Mouse (Mus musculus) hindbrain, embryonic 11.5 days (tissue): Measurements from ENCODE around the gene Tagln3. TPM values are rescaled to one million over a fixed set of nuclear protein-coding genes. Genes with fewer than 3 reads are reported as not detected.

Source experiments
- ATAC-seq: fragments of 200-750 bp; cut with Nextera tagmentation; 2 replicates; pipeline ENCODE4 v1.8.0; 2017; ENCODE audit warnings: mild to moderate bottlenecking, moderate TSS enrichment, moderate library complexity; ENCODE audit not compliant: low FRiP score
- DNase-seq: peaks from one replicate; pipeline ENCODE4 v3.0.0-alpha.2; 2015; ENCODE audit warnings: low spot score
- H3K27ac ChIP-seq: fragments of 300-500 bp; sonication (generic); 2 replicates; pipeline ENCODE4 v1.5.1; 2014; ENCODE audit warnings: mild to moderate bottlenecking, low read depth, low read length
- H3K27me3 ChIP-seq: fragments of 300-500 bp; sonication (generic); 2 replicates; pipeline ENCODE4 v1.6.1; 2014; ENCODE audit warnings: mild to moderate bottlenecking, low read length, moderate library complexity, mixed read lengths; ENCODE audit not compliant: control insufficient read depth, insufficient read depth
- H3K36me3 ChIP-seq: fragments of 300-500 bp; sonication (generic); 2 replicates; pipeline ENCODE4 v1.6.1; 2014; ENCODE audit warnings: mild to moderate bottlenecking, low read length, moderate library complexity, mixed read lengths; ENCODE audit not compliant: control insufficient read depth, insufficient read depth
- H3K4me1 ChIP-seq: fragments of 300-500 bp; sonication (generic); replicated peaks from 2 replicates; pipeline ENCODE4 v1.6.1; 2014; ENCODE audit warnings: low read length, mixed read lengths; ENCODE audit not compliant: control insufficient read depth, insufficient read depth
- H3K4me2 ChIP-seq: fragments of 300-500 bp; sonication (generic); replicated peaks from 2 replicates; pipeline ENCODE4 v1.6.1; 2014; ENCODE audit warnings: mild to moderate bottlenecking, low read depth, low read length
- H3K4me3 ChIP-seq: fragments of 300-500 bp; sonication (generic); 2 replicates; pipeline ENCODE4 v1.5.1; 2014; ENCODE audit warnings: low read depth, low read length
- H3K9ac ChIP-seq: fragments of 300-500 bp; sonication (generic); 2 replicates; pipeline ENCODE4 v1.6.1; 2014; ENCODE audit warnings: low read depth, low read length
- H3K9me3 ChIP-seq: fragments of 300-500 bp; sonication (generic); 2 replicates; pipeline ENCODE4 v1.6.1; 2016; ENCODE audit warnings: low read length; ENCODE audit not compliant: control insufficient read depth
- WGBS: fragments of 180-500 bp; shearing (Covaris S2); extraction: QIAGEN DNeasy Blood & Tissue Kit; methylation state at CpG from one replicate; pipeline ENCODE4 v1.1.7; 2014; 5-methylcytosine and 5-hydroxymethylcytosine counted together
- polyA plus RNA-seq: library from polyadenylated mRNA; unstranded; fragments of >200 nt; fragmentation: Nextera tagmentation; extraction: Ambion mirVana; gene quantifications from 2 replicates; pipeline ENCODE4 v1.2.1, GENCODE M21; 2014

Tagln3 gene
- polyA plus RNA-seq, 1 experiment from 2014 or later = 410 TPM

DNA sequence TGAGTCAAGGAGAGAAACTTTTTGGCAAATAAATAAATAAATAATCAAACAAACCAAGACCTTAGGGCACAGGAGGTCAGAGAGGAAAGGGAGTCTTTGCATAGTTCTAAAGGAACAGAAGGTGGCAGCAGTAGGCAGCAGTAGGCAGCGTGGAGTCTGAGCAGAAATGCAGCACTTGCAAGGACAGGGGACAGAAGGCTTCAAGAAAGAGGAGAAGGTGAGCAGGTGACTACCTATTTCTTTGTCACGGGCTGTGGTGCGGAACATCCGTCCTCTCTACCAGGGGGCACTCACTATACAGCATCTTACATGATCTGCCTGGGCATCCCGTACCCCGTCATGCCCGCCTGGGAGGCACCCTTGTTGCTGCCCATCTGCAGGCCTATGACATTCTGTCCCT is 13.1 kb downstream of the Tagln3 start:
- Histone ChIP-seq H3K27ac (no peak overlapping the region), H3K4me3 (no peak overlapping the region), H3K36me3 (peaks cover 8% of the 10 kb centered on the region; the same call in 1 of the 2 replicates), H3K9me3 (no peaks in the 10 kb centered on the region), H3K9ac (no peak overlapping the region), H3K4me1 (no peaks in the 10 kb centered on the region; the same call in 1 of the 2 replicates), H3K4me2 (no peak overlapping the region), H3K27me3 (no peaks in the 10 kb centered on the region)
- peak; percentile 13; the same call in 1 of the 2 replicates for ATAC-seq
- 80% methylated on average over 7 of the region's 7 CpGs for WGBS
- DNase-seq = no peak

DNA sequence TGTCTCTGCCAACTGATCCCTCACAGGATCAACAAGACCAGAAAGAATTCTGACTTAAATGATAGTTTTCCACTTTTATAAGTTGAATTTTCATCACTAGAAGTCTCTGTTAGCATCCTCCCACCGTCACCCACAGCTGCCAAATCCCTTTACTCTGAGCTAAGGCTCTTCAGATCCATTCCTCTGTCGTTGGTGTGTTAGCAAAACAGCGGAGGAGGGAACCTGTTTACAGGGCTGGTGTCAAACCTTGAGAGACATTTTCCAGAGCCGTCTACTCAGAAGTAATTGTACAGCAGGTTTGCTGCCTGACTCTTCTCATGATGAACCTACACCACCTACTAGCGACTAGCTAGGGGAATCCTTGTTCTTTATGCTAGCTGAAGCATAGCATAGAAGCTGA is 25.1 kb downstream of the Tagln3 start:
- no peak for DNase-seq
- H3K9me3 ChIP-seq = no peaks in the 10 kb centered on the region
- H3K27me3 ChIP-seq = no peaks in the 10 kb centered on the region
- no peaks in the 10 kb centered on the region for H3K36me3 ChIP-seq
- H3K4me2 ChIP-seq = no peak overlapping the region
- WGBS = 78% methylated on average over 5 of the region's 5 CpGs
- no peak overlapping the region for H3K27ac ChIP-seq
- H3K4me3 ChIP-seq = no peak overlapping the region
- H3K9ac ChIP-seq = no peak overlapping the region
- no peak for ATAC-seq
- H3K4me1 ChIP-seq = no peaks in the 10 kb centered on the region

DNA sequence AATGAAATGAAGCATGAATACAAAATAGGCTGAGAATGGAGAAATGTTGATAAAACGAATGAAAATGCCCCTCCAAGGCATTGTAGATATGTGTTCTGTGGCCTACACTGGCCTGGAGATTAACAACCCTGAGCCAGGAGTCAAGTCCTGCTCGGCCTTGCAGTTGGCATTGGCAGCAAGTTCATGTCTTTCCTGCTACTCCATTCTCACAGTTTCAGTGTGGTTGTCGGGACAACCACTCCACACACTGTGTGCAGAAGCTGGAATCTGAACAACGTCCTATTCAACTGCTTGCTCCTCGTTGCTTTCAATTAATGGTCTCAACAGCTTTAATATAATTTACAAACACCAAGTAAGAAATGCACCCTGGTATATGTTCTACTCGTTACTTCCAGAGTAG is 26.4 kb downstream of the Tagln3 start:
- no peak for DNase-seq
- H3K4me3 ChIP-seq = no peak overlapping the region
- WGBS = 70% methylated on average over 6 of the region's 6 CpGs
- H3K9me3 ChIP-seq = no peaks in the 10 kb centered on the region
- no peak for ATAC-seq
- H3K4me2 ChIP-seq = no peak overlapping the region
- H3K4me1 ChIP-seq = no peaks in the 10 kb centered on the region
- H3K36me3 ChIP-seq = no peaks in the 10 kb centered on the region
- H3K9ac ChIP-seq = no peak overlapping the region
- no peak overlapping the region for H3K27ac ChIP-seq
- no peaks in the 10 kb centered on the region for H3K27me3 ChIP-seq

DNA sequence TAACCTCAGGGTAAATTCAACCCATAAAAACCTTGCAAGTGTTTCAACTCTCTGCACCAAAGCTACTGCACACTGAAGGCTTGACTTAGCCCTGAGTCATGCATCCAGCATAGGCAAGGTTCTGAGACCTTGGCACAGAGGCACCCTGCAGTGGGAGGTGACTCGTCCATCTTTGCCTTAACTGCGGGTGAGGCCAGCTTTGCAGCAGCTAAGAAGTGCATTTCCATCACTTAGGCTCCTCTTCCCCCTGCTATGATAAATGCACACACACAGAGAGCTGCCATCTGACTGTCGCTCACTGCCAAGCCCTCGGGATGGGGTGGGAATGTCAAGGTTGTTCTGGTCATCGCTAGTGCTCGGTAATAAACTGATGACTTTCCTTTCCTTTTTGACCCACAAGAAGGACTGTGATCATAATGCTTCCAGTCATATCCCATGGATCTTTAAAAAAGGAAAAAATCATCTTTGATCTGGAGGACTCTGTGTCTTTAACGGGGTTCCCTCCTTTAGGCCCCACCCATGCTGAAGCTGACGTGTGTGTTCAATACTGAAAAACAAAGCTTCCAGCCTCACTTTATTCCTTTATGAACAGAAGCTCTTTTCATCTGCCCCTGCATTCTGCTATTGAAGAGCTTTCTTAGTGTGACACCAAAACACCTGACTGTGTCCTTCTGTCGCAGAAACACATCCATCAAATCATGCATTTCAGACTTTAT is 28.8 kb downstream of the Tagln3 start:
- Histone ChIP-seq H3K4me2 (no peak overlapping the region), H3K4me1 (no peaks in the 10 kb centered on the region), H3K9me3 (no peaks in the 10 kb centered on the region), H3K27ac (no peak overlapping the region), H3K36me3 (no peaks in the 10 kb centered on the region), H3K27me3 (no peaks in the 10 kb centered on the region), H3K9ac (no peak overlapping the region), H3K4me3 (no peak overlapping the region)
- DNase-seq (no peak), ATAC-seq (peak; percentile 38; the same call in 1 of the 2 replicates)
- WGBS = 72% methylated on average over 9 of the region's 9 CpGs

DNA sequence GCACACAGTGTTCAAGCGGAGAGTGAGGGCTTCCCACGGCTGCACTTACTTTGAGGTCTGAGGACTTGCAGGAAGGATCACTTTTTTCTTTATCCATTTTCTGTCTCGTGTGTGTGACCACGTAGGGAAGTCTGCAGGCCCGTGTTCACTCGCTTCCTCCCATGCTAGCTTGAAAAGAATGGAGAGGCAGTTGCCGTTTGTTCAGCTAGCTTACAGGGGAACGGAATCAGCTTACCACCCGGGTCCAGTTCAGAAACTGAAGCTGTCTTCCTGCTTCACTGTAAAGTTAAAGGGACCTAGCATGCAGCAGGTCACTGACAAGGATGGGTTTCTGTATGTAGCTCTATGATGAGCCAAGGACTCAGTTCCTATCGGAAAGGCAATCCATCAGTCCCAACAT is 30.9 kb downstream of the Tagln3 start, which contains the start of gene Tmprss7:
Gene Tmprss7 (minus strand): TSS at position 101 of the 400 bp plus-strand sequence.
- Histone ChIP-seq H3K4me2 (no peak within 1 kb of the TSS), H3K27me3 (no peaks in the 10 kb centered on the region), H3K4me3 (no peak within 1 kb of the TSS), H3K4me1 (peaks cover 2% of the 10 kb centered on the region; the same call in 1 of the 2 replicates), H3K36me3 (no peaks in the 10 kb centered on the region), H3K9me3 (no peaks in the 10 kb centered on the region), H3K27ac (no peak within 1 kb of the TSS), H3K9ac (no peak within 1 kb of the TSS)
- DNase-seq (no peak), ATAC-seq (no peak)
- 80% methylated on average over 10 of the region's 10 CpGs for WGBS

DNA sequence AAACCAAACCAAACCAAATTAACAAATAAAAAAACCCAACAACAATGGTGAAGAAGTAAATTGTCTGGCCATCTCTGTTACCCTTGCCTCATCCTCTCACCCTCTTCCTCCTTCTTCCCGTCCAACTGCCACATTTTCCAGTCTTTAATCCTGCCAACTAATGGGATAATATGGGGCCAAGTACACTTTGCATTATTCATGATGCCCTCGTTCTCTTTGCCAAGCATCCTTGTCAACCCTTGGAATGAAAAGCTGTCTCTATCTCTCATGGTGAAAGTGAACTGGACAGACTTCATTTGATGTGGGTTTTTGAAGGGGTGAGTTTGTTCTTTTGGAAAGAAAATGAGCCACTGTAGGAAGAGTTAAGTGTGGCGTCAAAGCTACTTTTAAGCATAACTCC is 31.6 kb downstream of the Tagln3 start:
- WGBS = 62% methylated on average over 3 of the region's 3 CpGs
- H3K4me1 ChIP-seq = peaks cover 2% of the 10 kb centered on the region; the same call in 1 of the 2 replicates
- no peak overlapping the region for H3K4me2 ChIP-seq
- H3K27me3 ChIP-seq = no peaks in the 10 kb centered on the region
- ATAC-seq (no peak), DNase-seq (no peak)
- H3K27ac ChIP-seq = no peak overlapping the region
- no peaks in the 10 kb centered on the region for H3K36me3 ChIP-seq
- no peak overlapping the region for H3K9ac ChIP-seq
- no peaks in the 10 kb centered on the region for H3K9me3 ChIP-seq
- H3K4me3 ChIP-seq = no peak overlapping the region

DNA sequence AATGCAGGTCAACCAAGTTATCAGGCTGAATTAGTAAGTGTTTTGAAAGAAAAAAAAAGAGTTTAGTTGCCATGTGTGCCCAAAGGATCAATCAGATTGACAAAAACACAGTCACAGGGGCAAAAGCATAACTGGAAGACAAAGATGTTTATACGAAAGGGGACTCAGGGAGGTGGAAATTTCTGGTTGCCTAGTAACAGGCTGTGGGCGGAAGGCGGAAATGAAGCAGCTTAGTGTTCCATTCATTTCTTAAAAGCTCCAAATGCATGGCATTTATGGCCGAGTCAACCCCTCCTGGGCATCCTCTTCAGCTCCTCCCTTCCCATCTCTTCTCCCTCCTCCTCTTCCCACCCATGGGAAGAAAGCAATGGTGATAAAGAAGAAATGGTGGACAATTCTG is 34.2 kb downstream of the Tagln3 start:
- no peak overlapping the region for H3K27ac ChIP-seq
- peak; percentile 73; the same call in 1 of the 2 replicates for ATAC-seq

DNA sequence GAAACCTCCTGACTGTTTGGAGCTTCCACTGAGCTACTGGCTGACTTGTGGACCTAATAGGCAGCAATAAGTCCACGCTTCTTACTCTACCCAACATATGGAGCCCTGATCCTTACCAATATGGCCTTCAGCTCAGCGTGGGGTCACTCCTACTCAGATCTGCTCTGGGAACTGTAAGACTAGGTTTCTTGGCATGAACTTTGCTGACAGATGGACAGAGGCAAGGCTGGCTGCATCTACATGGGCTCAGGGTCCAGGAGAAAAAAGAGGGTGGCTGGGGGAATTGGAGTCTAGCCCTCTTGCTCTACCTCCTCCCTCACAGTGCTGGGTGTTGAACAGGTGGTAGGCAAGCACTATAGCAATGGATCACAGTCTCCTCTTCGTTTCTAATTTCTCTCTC is 37.6 kb downstream of the Tagln3 start:
- no peak overlapping the region for H3K4me2 ChIP-seq
- H3K36me3 ChIP-seq = no peaks in the 10 kb centered on the region
- WGBS = 83% methylated on average over 3 of the region's 3 CpGs
- H3K27ac ChIP-seq = no peak overlapping the region
- no peak for ATAC-seq
- H3K27me3 ChIP-seq = no peaks in the 10 kb centered on the region
- DNase-seq = no peak
- H3K4me1 ChIP-seq = peaks cover 2% of the 10 kb centered on the region; the same call in 1 of the 2 replicates
- no peak overlapping the region for H3K4me3 ChIP-seq
- H3K9ac ChIP-seq = no peak overlapping the region
- H3K9me3 ChIP-seq = no peaks in the 10 kb centered on the region

More for the DNA sequence above, 34.2 kb downstream of the Tagln3 start:
- Histone ChIP-seq H3K36me3 (no peaks in the 10 kb centered on the region), H3K9ac (no peak overlapping the region), H3K27me3 (no peaks in the 10 kb centered on the region), H3K4me3 (no peak overlapping the region), H3K9me3 (no peaks in the 10 kb centered on the region), H3K4me1 (peaks cover 2% of the 10 kb centered on the region; the same call in 1 of the 2 replicates), H3K4me2 (no peak overlapping the region)
- DNase-seq = peak; percentile 53
- WGBS = 24% methylated on average over 4 of the region's 4 CpGs

DNA sequence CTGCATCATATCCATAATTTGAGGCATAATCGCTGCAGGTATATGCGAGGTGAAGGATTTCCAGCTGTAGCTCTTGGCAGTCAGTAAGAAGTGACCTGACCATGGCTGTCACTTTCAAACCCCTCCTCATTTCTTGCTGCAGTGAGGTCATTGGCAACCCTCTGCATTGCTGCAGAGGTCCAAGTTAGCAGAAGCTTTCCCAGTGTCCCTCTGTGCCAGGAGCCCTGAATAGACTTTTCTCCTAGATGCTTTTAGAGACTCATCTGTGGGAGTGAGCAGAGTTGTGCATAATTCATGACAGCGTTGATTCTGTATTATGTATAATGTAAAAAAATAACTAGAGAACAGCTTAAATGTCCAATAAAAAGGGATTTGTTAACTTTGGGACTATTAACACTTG is 39.1 kb downstream of the Tagln3 start:
- Histone ChIP-seq H3K4me1 (peaks cover 2% of the 10 kb centered on the region; the same call in 1 of the 2 replicates), H3K36me3 (no peaks in the 10 kb centered on the region), H3K4me2 (no peak overlapping the region), H3K4me3 (no peak overlapping the region), H3K9ac (no peak overlapping the region), H3K27me3 (no peaks in the 10 kb centered on the region), H3K9me3 (no peaks in the 10 kb centered on the region), H3K27ac (no peak overlapping the region)
- peak; percentile 12; the same call in 1 of the 2 replicates for ATAC-seq
- WGBS = 74% methylated on average over 3 of the region's 3 CpGs
- no peak for DNase-seq
